Mouse (Mus musculus): ENCODE data around the gene Eri3.

- TF ChIP-seq CTCF (IDR thresholded peaks at IDR 0.05) (no peak), POLR2A (IDR thresholded peaks at IDR 0.05; ENCODE audit: insufficient read depth, low read depth, low read length) (no peak), EP300 (IDR thresholded peaks at IDR 0.05; ENCODE audit: insufficient read depth, low read depth, low read length) (no peak)
Measured at GRCm38 (mm10) chr4:117636152-117636551, 86.0 kb downstream of the Eri3 start.

All from heart, adult 2 months (tissue).